Mouse (Mus musculus) limb, embryonic 10.5 days (tissue): ENCODE results near the gene Proser1. TPM values are rescaled to one million over a fixed set of nuclear protein-coding genes. Genes with fewer than 3 reads are reported as not detected.

Experiments used
- DNase-seq: peaks from one replicate; pipeline ENCODE4 v3.0.0-alpha.2; 2017; ENCODE audit warnings: low spot score
- H3K27ac ChIP-seq: fragments of 300-500 bp; sonication (generic); 2 replicates; pipeline ENCODE4 v1.5.1; 2016; ENCODE audit warnings: mild to moderate bottlenecking
- H3K27me3 ChIP-seq: fragments of 300-500 bp; sonication (generic); 2 replicates; pipeline ENCODE4 v1.6.1; 2016; ENCODE audit warnings: low read depth, mild to moderate bottlenecking; ENCODE audit not compliant: poor library complexity, severe bottlenecking
- H3K36me3 ChIP-seq: fragments of 300-500 bp; sonication (generic); 2 replicates; pipeline ENCODE4 v1.6.1; 2016; ENCODE audit warnings: mild to moderate bottlenecking, moderate library complexity
- H3K4me1 ChIP-seq: fragments of 300-500 bp; sonication (generic); 2 replicates; pipeline ENCODE4 v1.6.1; 2016
- H3K4me3 ChIP-seq: fragments of 300-500 bp; sonication (generic); 2 replicates; pipeline ENCODE4 v1.5.1; 2016; ENCODE audit warnings: mild to moderate bottlenecking, moderate library complexity
- H3K9me3 ChIP-seq: fragments of 300-500 bp; sonication (generic); replicated peaks from 2 replicates; pipeline ENCODE4 v1.6.1; 2016; ENCODE audit warnings: mild to moderate bottlenecking
- WGBS: fragments of 180-500 bp; shearing (Covaris S2); methylation state at CpG from one replicate; pipeline ENCODE4 v1.1.7; 2016; 5-methylcytosine and 5-hydroxymethylcytosine counted together
- polyA plus RNA-seq: library from polyadenylated mRNA; unstranded; fragments of >200 nt; fragmentation: Nextera tagmentation; extraction: Ambion mirVana; gene quantifications from 2 replicates; pipeline ENCODE4 v1.2.1, GENCODE M21; 2016

The Proser1 gene
- polyA plus RNA-seq, 1 experiment from 2014 or later: 24.3 TPM

DNA sequence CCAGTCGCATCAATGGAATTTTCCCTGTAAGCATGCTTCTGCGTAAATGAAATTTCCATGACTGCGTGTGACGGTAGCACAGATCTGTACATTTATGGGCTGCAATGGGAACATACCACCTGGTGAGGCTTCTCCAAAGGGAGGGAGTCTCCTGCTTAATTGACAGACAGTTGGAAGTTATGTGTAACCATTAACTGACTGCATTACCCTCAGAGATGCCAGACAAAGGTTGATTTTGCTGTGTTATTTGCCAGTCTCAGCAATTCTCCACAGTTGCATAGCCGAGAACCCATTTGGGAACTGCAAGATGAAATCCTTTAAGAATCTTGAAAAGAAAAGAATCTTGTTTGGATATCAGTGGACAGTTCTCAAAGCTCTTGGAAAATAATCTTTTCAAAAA lies 8.6 kb downstream of the Proser1 start:
- no peaks in the 10 kb centered on the region for H3K9me3 ChIP-seq
- H3K36me3 ChIP-seq: peaks cover 94% of the 10 kb centered on the region
- WGBS: 96% methylated on average over 5 of the region's 5 CpGs
- H3K4me3 ChIP-seq: no peak overlapping the region
- no peak for DNase-seq
- H3K27me3 ChIP-seq: no peaks in the 10 kb centered on the region
- H3K4me1 ChIP-seq: no peaks in the 10 kb centered on the region; the same call in 1 of the 2 replicates
- no peak overlapping the region for H3K27ac ChIP-seq

DNA sequence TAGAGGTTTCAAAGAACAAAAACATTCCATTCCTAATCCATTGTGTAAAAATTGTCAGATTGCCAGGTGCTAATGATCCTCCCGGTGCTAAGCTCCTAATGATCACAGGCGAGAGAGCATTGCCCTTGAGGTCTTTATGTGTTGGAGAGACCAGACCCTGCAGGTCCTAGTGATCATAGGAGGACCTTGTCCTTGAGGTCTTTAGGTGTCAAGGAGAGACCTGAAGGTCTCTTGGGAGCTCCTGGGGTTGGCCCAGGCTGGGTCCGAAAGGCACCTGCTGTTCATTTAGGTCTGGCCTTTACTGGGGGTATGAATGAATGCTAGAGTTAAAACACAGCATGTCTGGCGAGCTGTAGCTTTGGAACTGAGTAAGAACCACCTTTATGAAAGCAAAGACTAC lies 10.7 kb downstream of the Proser1 start:
- Histone ChIP-seq H3K27me3 (no peaks in the 10 kb centered on the region), H3K4me3 (no peak overlapping the region), H3K9me3 (no peaks in the 10 kb centered on the region), H3K4me1 (no peaks in the 10 kb centered on the region), H3K36me3 (peaks cover 97% of the 10 kb centered on the region), H3K27ac (no peak overlapping the region)
- no peak for DNase-seq
- 84% methylated on average over 4 of the region's 4 CpGs for WGBS

DNA sequence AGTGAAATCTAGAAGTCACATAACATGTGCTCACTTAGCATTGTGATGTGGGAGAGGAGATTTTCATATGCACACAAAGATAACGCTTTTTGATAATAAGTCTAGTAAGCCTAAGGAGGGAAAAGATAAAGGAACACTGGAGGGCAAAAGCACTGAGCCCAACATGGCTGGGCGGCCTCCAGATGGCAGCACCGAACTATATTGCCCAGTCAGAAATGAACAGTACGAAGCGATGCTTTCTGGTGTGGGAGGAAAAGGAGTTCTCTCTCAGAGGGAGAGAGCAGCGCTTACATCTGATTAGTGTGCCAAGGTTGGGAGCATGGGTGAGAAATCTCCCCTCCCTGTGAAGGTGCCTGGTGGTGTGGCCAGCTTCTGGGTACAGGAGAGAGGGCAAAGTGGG lies 12.4 kb downstream of the Proser1 start:
- Histone ChIP-seq H3K9me3 (no peaks in the 10 kb centered on the region), H3K27me3 (no peaks in the 10 kb centered on the region), H3K4me3 (no peak overlapping the region), H3K4me1 (no peaks in the 10 kb centered on the region), H3K27ac (no peak overlapping the region), H3K36me3 (peaks cover 98% of the 10 kb centered on the region)
- WGBS: 83% methylated on average over 6 of the region's 6 CpGs
- no peak for DNase-seq

DNA sequence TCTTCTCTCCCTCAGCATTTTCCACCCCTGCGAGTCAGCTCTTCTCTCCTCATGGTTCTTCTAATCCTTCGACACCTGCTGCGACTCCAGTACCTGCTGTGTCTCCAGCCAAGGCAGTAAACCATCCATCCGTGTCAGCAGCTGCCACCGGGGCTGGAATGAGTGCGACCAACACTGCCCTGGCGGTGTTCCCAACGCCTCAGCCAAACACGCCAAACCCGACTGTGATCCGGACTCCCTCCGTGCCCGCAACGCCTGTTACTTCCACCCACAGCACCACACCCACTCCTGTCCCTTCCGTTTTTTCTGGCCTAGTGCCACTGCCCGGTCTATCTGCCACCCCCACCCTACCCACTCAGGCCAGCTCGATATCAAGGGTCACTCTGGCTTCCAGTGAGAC lies 14.0 kb downstream of the Proser1 start:
- no peaks in the 10 kb centered on the region for H3K4me1 ChIP-seq
- 88% methylated on average over 17 of the region's 17 CpGs for WGBS
- H3K27ac ChIP-seq: no peak overlapping the region
- no peaks in the 10 kb centered on the region for H3K27me3 ChIP-seq
- no peak for DNase-seq
- no peak overlapping the region for H3K4me3 ChIP-seq
- no peaks in the 10 kb centered on the region for H3K9me3 ChIP-seq
- H3K36me3 ChIP-seq: peaks cover 98% of the 10 kb centered on the region

- 96% methylated on average over 30 of the region's 30 CpGs for WGBS
- H3K9me3 ChIP-seq: no peaks in the 10 kb centered on the region
- no peak overlapping the region for H3K27ac ChIP-seq
- H3K4me1 ChIP-seq: no peaks in the 10 kb centered on the region
- peaks cover 93% of the 10 kb centered on the region for H3K36me3 ChIP-seq
- H3K27me3 ChIP-seq: no peaks in the 10 kb centered on the region
- no peak overlapping the region for H3K4me3 ChIP-seq
- DNase-seq: no peak
Measured at GRCm38 (mm10) chr3:53478419-53479046, 15.1 kb downstream of the Proser1 start.

DNA sequence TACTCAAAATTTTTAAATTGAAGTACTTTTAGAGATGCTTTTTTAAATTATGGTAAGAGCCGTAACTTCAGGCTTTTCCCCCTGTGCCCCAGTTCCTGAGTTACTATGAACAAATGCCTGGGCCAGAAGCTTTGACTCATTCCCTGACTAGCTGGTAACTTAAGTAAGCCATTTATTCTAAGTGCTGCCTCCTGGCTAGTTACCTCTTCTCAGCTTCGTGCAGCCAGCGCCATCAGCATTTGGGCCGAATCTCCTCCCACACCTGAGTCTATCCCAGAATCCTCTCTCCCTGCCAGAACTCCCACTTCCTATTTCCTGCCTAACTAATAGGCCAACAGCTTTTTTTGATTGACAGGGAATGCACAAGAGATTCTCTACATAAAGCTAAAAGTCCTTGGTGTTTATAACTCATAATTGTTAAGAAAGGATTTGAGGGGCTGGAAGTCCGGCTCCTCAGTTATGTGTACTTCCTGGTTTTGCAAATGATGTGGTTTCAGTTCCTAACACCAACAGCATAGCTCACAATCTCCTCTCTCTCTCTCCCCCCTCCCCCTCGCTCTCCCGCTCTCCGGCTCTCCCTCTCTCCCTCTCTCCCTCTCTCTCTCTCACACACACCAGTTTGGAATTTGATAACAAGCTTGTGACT lies 20.1 kb downstream of the Proser1 start:
- Histone ChIP-seq H3K4me3 (no peak overlapping the region), H3K27ac (no peak overlapping the region), H3K27me3 (no peaks in the 10 kb centered on the region), H3K9me3 (no peaks in the 10 kb centered on the region), H3K4me1 (peaks cover 16% of the 10 kb centered on the region), H3K36me3 (peaks cover 47% of the 10 kb centered on the region)
- no peak for DNase-seq
- WGBS: 91% methylated on average over 8 of the region's 8 CpGs

DNA sequence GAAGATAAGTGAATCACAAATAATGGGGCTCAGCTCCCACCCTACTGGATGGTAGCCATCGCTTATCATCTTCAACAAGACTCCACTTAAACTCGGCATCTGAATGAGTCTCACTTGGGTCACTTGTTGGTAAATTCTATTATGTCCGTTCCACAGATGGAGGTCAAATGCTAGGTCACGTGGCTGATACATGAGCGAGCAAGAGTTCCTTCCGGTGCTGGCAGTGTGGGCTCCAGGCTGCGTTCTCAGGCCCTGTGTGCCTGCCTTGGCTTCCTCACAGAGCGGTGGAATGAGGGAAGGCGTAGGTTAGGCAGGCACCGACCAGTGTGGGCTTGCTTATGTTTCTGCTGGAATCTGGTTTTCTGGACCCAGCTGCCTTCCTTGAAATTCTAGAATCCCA lies 23.1 kb downstream of the Proser1 start:
- no peaks in the 10 kb centered on the region for H3K27me3 ChIP-seq
- H3K9me3 ChIP-seq: no peaks in the 10 kb centered on the region
- WGBS: 85% methylated on average over 10 of the region's 10 CpGs
- H3K27ac ChIP-seq: no peak overlapping the region
- no peak overlapping the region for H3K4me3 ChIP-seq
- no peak for DNase-seq
- H3K36me3 ChIP-seq: peaks cover 17% of the 10 kb centered on the region
- peaks cover 16% of the 10 kb centered on the region for H3K4me1 ChIP-seq

GRCm38 (mm10) chr3:53486996-53487576 lies 23.6 kb downstream of the Proser1 start:
- Histone ChIP-seq H3K36me3 (peaks cover 12% of the 10 kb centered on the region), H3K4me3 (no peak overlapping the region), H3K27ac (no peak overlapping the region; the same call in 1 of the 2 replicates), H3K9me3 (no peaks in the 10 kb centered on the region), H3K27me3 (no peaks in the 10 kb centered on the region), H3K4me1 (peaks cover 16% of the 10 kb centered on the region)
- 63% methylated on average over 9 of the region's 9 CpGs for WGBS
- DNase-seq: no peak

GRCm38 (mm10) chr3:53488353-53488752 lies 24.9 kb downstream of the Proser1 start, which contains the start of gene Stoml3:
Stoml3 (plus strand) TSS chr3:53488653.
- no peaks in the 10 kb centered on the region for H3K9me3 ChIP-seq
- WGBS: 81% methylated on average over 6 of the region's 6 CpGs
- H3K36me3 ChIP-seq: 0 out of 2 replicates have a peak, but pooled peaks cover 4% of the 10 kb centered on the region
- DNase-seq: no peak
- H3K4me1 ChIP-seq: peaks cover 16% of the 10 kb centered on the region
- H3K27me3 ChIP-seq: no peaks in the 10 kb centered on the region
- H3K27ac ChIP-seq: no peak within 1 kb of the TSS; the same call in 1 of the 2 replicates
- no peak within 1 kb of the TSS for H3K4me3 ChIP-seq

DNA sequence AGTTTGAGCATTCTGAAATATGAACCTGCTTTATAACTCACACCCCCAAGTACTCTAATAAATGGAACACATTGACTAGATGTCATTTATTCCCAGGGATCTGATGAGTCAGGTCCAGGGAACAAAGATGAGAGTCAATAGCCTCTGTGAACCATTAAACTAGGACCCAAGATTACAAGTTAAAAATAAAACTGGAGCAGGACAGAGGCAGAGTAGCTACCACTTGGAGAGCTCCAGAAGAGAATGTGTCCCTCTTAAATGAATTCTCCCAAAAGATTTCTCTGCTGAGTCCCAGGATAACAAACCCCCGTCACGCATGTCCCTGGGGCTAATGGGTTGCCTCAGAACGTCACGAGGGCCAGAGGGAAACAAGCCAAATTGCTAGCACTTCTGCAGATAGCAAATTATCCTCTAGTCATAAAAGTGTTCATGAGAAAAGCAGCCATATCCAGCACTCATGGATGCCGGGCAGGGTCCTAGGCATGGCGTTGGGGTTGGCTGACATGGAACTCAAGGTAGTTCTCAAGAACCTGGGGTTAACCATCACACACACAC lies 35.0 kb downstream of the Proser1 start:
- no peaks in the 10 kb centered on the region for H3K9me3 ChIP-seq
- no peak for DNase-seq
- WGBS: 80% methylated on average over 6 of the region's 6 CpGs
- no peak overlapping the region for H3K27ac ChIP-seq
- H3K36me3 ChIP-seq: no peaks in the 10 kb centered on the region
- no peaks in the 10 kb centered on the region for H3K27me3 ChIP-seq
- H3K4me3 ChIP-seq: no peak overlapping the region
- H3K4me1 ChIP-seq: peaks cover 7% of the 10 kb centered on the region; the same call in 1 of the 2 replicates

DNA sequence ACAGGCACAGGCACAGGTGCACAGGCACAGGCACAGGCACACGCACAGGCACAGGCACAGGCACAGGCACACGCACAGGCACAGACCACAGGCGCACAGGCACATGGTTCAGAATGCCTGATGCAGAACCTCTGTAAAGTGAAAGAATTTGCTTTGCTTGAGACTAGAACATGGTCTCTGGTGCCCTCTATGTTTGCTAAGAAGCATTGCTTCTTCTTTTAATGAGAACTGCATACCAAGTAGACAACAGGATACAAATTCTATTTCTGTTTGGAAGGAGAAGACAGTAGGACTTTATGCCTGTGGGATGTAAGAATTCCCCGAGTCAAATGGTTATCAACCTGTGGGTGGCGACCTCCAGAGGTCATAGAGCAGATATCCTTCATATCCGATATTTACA lies 39.0 kb downstream of the Proser1 start:
- Histone ChIP-seq H3K27ac (no peak overlapping the region), H3K27me3 (no peaks in the 10 kb centered on the region), H3K9me3 (no peaks in the 10 kb centered on the region), H3K4me1 (peaks cover 7% of the 10 kb centered on the region; the same call in 1 of the 2 replicates), H3K4me3 (no peak overlapping the region), H3K36me3 (no peaks in the 10 kb centered on the region)
- WGBS: 78% methylated on average over 6 of the region's 6 CpGs
- DNase-seq: no peak

DNA sequence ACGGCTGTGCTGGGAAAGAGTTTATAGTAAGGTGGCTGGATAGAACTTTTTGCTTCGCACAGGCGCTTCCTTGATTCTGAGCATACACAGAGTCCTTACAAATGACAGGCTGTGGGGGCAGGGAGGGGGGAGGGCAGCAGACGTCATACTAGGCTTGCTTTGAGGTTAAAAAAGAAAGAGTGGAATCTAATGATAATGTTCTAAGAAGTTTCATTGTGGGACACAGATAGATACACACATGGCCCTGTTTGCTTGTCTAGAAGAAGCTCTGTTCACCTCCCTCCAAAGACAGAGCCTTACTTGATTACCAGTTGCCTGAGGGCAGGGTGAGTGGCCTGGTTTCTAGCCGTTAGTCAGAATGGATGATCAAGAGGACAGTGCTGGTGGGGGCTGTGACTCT lies 49.6 kb downstream of the Proser1 start:
- DNase-seq: no peak
- H3K4me1 ChIP-seq: no peaks in the 10 kb centered on the region
- no peak overlapping the region for H3K27ac ChIP-seq
- 62% methylated on average over 5 of the region's 5 CpGs for WGBS
- H3K9me3 ChIP-seq: no peaks in the 10 kb centered on the region
- H3K27me3 ChIP-seq: no peaks in the 10 kb centered on the region
- no peak overlapping the region for H3K4me3 ChIP-seq
- H3K36me3 ChIP-seq: no peaks in the 10 kb centered on the region
